Mouse (Mus musculus) cerebellum, adult 8-10 months (tissue): ENCODE data around the gene Msh4.
"Not testable (repeated sequence)": the region's sequence is repeated elsewhere in the genome, so short reads cannot be mapped to it uniquely, and the experiment has no call there.

ENCODE experiments used
- DNase-seq: peaks from one replicate; pipeline ENCODE4 v3.0.0; 2022

Msh4 gene

DNA sequence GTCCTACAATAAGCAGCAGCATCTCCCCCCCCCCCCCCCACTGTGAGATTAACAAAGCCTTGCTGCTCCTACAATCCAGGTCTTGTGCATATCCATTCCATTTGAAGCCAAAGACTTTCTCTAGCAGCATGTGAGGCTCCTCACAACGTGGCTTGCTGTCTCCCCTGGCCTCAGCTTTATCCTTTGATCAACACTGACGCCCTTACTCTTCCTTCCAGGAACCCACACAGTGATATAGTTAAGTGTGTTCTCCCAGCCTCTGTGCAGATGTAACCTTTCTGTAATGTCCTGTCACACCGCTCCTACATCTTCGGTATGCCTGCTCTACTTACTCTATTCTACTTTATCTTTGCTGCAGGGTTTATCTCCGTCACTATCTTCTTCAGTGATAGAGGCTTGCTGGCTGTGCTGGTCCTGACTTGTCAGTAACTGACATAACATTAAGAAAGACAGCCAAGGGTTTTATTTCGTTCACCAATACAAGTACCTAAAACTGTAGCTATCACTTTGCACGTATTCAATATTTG lies 58.7 kb downstream of the Msh4 start:
- DNase-seq: no peak

DNA sequence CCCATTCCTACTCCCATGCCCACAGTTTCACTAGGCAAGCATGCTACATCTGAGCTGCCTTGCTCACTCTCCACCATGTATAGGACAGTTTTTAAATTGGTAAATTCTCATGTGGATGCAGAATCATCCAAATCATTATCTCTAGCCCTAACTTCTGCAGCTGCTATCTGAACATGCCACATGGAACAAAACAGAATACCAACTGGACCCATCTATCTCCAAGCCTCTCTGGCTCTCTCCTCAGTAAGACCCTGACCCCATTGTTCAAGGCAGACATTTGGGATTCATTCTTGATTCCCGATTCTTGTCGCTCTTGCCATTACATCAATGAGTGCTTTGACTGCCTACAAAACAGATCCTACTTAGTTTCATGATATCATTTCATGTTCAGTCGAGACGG lies 59.8 kb downstream of the Msh4 start:
- DNase-seq: no peak

GRCm38 (mm10) chr3:153845500-153845899 lies 60.4 kb downstream of the Msh4 start:
- no peak for DNase-seq

DNA sequence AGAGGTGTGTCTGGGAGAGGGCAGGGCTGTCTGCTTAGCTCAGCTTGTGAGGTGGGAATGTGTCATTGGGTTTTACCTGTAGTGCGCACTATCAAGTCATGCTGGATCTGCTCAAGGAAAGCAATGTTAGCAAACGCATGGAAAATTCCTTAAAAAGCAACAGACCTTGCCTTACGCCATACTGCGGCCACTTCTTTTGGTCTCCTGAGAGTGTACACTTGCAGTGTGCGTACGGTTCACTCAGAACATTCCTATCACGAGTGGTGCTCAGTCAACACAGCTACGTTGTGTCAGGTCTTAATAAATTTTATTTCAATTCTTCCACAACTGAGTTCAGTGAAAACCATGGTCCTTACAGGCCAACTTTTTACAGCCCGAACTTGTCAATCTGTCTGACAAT lies 61.2 kb downstream of the Msh4 start:
- DNase-seq: no peak

- no peak for DNase-seq
Measured at GRCm38 (mm10) chr3:153844030-153844429, 61.9 kb downstream of the Msh4 start, which contains the start of gene Asb17. Gene Asb17, plus strand, starts transcription at chr3:153844209.

DNA sequence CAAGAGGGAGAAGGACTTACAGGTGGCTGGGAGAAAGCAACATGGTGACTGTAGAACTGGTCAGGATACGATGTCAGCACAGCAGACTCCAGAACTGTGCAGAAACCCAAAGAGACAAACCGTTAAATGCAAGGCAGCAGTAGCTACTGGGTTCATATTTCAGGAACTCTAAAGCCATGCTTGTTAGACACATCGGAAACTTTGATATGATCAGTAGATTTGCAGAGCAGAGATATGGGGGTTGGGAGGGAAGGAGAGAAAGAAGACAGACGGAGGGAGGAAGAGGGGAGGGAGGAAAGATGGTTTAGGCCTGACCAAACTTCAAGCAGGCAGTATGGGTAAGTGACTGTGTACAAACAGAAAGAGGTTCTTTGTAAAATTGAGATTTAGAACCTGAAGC lies 68.3 kb downstream of the Msh4 start:
- DNase-seq: no peak

- no peak for DNase-seq
Measured at GRCm38 (mm10) chr3:153836316-153836715, 69.6 kb downstream of the Msh4 start.

GRCm38 (mm10) chr3:153835455-153836086 lies 70.4 kb downstream of the Msh4 start:
- peak; percentile 58 for DNase-seq

DNA sequence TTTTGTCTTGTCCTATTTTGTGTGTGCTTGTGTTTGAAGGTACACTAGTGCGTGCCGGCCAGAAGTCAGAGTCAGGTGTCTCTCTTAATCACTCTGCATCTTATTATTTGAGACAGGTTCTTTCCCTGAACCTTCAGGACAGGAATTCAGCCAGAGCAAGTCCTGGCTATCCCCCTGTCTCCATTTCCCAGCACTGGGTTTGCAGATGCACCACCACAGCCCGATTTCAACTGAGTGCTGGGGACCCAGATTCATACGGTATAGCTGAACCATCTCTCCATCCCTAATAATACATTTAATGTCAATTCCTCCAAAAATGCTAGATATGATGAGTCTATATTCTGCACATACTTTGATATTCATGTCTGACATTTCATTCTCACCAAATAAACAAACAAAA lies 71.9 kb downstream of the Msh4 start:
- no peak for DNase-seq

- no peak for DNase-seq
Measured at GRCm38 (mm10) chr3:153832654-153832945, 73.3 kb downstream of the Msh4 start.

- DNase-seq: no peak
Measured at GRCm38 (mm10) chr3:153831873-153832653, 73.9 kb downstream of the Msh4 start.

GRCm38 (mm10) chr3:153831014-153831872 lies 74.7 kb downstream of the Msh4 start:
- peak; percentile 78 for DNase-seq

GRCm38 (mm10) chr3:153829788-153830187 lies 76.2 kb downstream of the Msh4 start:
- not testable (repeated sequence) for DNase-seq

- DNase-seq: no peak
Measured at GRCm38 (mm10) chr3:153826616-153827015, 79.3 kb downstream of the Msh4 start.

GRCm38 (mm10) chr3:153825197-153825596 lies 80.7 kb downstream of the Msh4 start:
- no peak for DNase-seq

DNA sequence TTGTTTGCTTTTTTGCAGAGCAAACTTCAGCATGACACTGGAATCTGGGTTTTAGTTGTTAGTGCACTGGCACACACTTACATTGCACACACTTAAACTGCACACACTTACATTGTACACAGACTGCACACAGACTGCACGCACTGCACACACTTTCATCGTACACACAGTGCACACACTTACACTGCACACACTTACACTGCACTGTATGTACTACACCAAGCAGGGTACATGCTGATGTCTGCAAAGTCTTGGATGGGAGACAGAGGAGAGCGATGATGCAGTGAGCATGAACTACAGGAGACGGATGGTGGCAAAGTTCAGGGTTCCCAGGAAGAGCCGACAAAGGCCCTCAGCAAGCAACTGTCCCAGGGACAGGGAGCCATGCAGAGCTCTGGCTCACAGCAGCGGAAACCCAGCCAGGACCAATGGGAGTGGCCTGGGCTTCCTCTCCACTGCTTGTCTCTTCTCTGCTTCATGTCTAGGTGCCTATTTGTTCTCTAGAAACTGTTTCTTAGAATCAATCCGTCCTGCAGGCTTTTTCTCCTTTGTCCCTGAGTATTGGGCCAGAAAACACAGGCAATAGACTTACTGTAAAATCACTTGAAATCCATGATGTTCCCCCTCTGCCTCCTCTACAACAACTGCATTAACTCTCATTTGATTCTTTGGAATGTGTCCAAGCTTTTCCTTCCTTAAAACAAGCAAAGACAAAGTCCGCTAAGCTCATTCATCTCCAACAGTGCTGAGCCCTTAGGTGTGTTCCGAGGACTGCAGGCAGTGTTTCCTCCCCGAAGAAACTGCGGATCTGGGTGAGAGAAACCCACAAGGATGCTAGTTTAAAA lies 82.0 kb downstream of the Msh4 start:
- DNase-seq: no peak

- no peak for DNase-seq
Measured at GRCm38 (mm10) chr3:153819438-153819837, 86.5 kb downstream of the Msh4 start.

GRCm38 (mm10) chr3:153818723-153819122 lies 87.2 kb downstream of the Msh4 start:
- DNase-seq: no peak

DNA sequence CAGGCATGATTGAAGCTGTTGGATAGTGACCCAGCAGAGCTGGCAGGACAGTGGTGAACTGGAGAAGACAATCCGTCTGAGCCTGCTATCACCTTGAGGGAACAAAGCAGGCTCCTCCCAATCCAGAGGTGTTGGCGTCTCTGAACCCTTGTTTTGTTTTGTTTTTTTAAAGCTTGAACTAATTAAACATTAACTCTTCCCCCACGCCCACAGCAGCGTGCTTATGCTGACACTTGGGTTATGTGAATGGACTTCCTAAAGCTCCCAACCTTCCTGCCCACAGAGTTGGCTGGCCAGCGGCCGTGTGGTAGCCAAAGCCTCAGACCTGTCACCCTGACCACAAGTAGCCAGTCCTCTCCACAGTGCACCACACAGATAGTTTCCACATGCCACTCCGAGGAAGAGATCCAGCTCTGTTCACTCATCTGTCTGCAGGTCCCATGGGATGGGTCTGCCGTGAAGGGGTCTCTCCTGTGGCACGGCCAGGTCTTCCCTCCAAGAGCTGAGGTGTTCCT lies 88.5 kb downstream of the Msh4 start:
- no peak for DNase-seq

DNA sequence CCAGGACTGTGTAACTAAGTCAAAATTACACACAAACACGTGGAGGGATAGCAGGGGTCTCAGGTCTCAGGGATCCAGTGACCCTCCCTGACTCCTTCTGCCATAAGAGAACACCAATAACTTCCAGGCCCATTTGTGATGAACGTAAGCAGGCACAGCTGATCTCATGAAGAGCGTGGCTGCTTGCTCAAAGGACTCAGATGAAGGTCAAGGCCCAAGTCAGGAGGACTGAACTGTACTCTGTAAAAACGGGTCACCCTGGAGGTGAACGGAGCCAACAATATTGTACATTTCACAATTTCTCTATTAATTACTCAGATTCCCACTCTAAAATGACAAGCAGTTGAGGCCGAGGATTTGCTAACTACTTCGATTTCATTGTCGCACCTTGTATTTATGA lies 91.9 kb downstream of the Msh4 start:
- no peak for DNase-seq

GRCm38 (mm10) chr3:153808406-153808805 lies 97.5 kb downstream of the Msh4 start:
- no peak for DNase-seq

GRCm38 (mm10) chr3:153807444-153808149 lies 98.3 kb downstream of the Msh4 start:
- no peak for DNase-seq
